Mouse (Mus musculus) intestine, embryonic 14.5 days (tissue): ENCODE results near the gene Sds. TPM values are rescaled to one million over a fixed set of nuclear protein-coding genes. Genes with fewer than 3 reads are reported as not detected.
A peak's percentile ranks its signal among the peaks of the same experiment; 100 is the strongest.
"Not testable (repeated sequence)": the region's sequence is repeated elsewhere in the genome, so short reads cannot be mapped to it uniquely, and the experiment has no call there.

Experiments used
- ATAC-seq: fragments of 200-750 bp; cut with Nextera tagmentation; replicated peaks from 2 replicates; pipeline ENCODE4 v1.8.0; 2017; ENCODE audit warnings: low read depth, moderate number of reproducible peaks, moderate TSS enrichment, moderate library complexity; ENCODE audit not compliant: low FRiP score, low TSS enrichment
- DNase-seq: peaks from one replicate; pipeline ENCODE4 v3.0.0-alpha.2; 2018; ENCODE audit warnings: low spot score
- H3K27ac ChIP-seq: fragments of 300-500 bp; sonication (generic); 2 replicates; pipeline ENCODE4 v1.5.1; 2014; ENCODE audit warnings: low read depth, mild to moderate bottlenecking, control low read depth
- H3K27me3 ChIP-seq: fragments of 300-500 bp; sonication (generic); replicated peaks from 2 replicates; pipeline ENCODE4 v1.6.1; 2014; ENCODE audit warnings: low read length, control low read depth; ENCODE audit not compliant: control insufficient read depth, insufficient read depth
- H3K36me3 ChIP-seq: fragments of 300-500 bp; sonication (generic); 2 replicates; pipeline ENCODE4 v1.6.1; 2014; ENCODE audit warnings: low read length, control low read depth; ENCODE audit not compliant: control insufficient read depth, insufficient read depth
- H3K4me1 ChIP-seq: fragments of 300-500 bp; sonication (generic); replicated peaks from 2 replicates; pipeline ENCODE4 v1.6.1; 2014; ENCODE audit warnings: low read length, control low read depth, mixed read lengths; ENCODE audit not compliant: control insufficient read depth, insufficient read depth
- H3K4me2 ChIP-seq: fragments of 300-500 bp; sonication (generic); 2 replicates; pipeline ENCODE4 v1.6.1; 2014; ENCODE audit warnings: low read length
- H3K4me3 ChIP-seq: fragments of 300-500 bp; sonication (generic); 2 replicates; pipeline ENCODE4 v1.5.1; 2014; ENCODE audit warnings: low read depth, low read length, control low read depth, mixed read lengths
- H3K9ac ChIP-seq: fragments of 300-500 bp; sonication (generic); 2 replicates; pipeline ENCODE4 v1.6.1; 2014; ENCODE audit warnings: mild to moderate bottlenecking, low read length
- H3K9me3 ChIP-seq: fragments of 300-500 bp; sonication (generic); 2 replicates; pipeline ENCODE4 v1.6.1; 2016; ENCODE audit warnings: low read length, control low read depth; ENCODE audit not compliant: control insufficient read depth
- WGBS: fragments of 180-500 bp; shearing (Covaris S2); extraction: QIAGEN DNeasy Blood & Tissue Kit; methylation state at CpG from one replicate; pipeline ENCODE4 v1.1.7; 2014; 5-methylcytosine and 5-hydroxymethylcytosine counted together
- polyA plus RNA-seq: library from polyadenylated mRNA; unstranded; fragments of >200 nt; fragmentation: Nextera tagmentation; extraction: Ambion mirVana; gene quantifications from 2 replicates; pipeline ENCODE4 v1.2.1, GENCODE M21; 2014

Sds gene
- polyA plus RNA-seq, 1 experiment from 2014 or later, result not detected

- H3K9me3 ChIP-seq, DNase-seq, H3K9ac ChIP-seq, H3K4me3 ChIP-seq, H3K4me1 ChIP-seq, H3K27ac ChIP-seq, ATAC-seq, H3K4me2 ChIP-seq, H3K36me3 ChIP-seq, H3K27me3 ChIP-seq: not testable (repeated sequence)
- 87% methylated on average over 9 of the region's 9 CpGs for WGBS
Measured at GRCm38 (mm10) chr5:120500609-120501008, 24.3 kb downstream of the Sds start.

DNA sequence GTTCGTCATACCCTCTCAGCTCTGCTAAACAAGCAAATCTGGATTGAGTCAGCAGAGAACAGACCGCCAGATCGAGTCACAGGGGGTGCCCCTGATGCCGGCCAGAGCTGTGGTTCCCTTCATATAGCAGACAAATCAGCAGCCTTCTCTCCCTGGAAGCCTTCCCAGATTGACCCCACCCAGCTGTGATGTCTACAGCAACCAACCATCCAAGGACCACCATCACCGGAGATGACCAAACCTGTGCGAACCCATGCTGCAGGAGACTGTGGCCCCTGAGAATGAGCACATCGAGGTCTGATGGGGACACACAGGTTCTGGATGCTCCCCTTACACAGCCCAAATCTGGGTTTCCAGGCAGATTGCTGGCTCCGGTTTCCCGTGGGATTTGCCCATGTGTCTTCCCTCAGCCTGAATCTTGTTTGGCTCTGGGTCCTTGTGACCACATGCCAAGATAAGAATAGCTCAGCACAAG is 25.9 kb downstream of the Sds start:
- DNase-seq, result no peak
- Histone ChIP-seq H3K9me3 (no peaks in the 10 kb centered on the region), H3K4me3 (peak overlapping the region; percentile 90), H3K4me1 (peaks cover 9% of the 10 kb centered on the region; the same call in 1 of the 2 replicates), H3K36me3 (0 out of 2 replicates have a peak, but pooled peaks cover 3% of the 10 kb centered on the region), H3K9ac (peak overlapping the region; percentile 81), H3K27ac (no peak overlapping the region), H3K4me2 (peak overlapping the region; percentile 93), H3K27me3 (no peaks in the 10 kb centered on the region)
- ATAC-seq, result no peak
- 66% methylated on average over 9 of the region's 9 CpGs for WGBS

- Histone ChIP-seq H3K27me3 (no peaks in the 10 kb centered on the region), H3K4me1 (peaks cover 9% of the 10 kb centered on the region; the same call in 1 of the 2 replicates), H3K36me3 (0 out of 2 replicates have a peak, but pooled peaks cover 3% of the 10 kb centered on the region), H3K4me2 (peak overlapping the region; percentile 93), H3K9me3 (no peaks in the 10 kb centered on the region), H3K27ac (no peak overlapping the region), H3K4me3 (peak overlapping the region; percentile 90), H3K9ac (peak overlapping the region; percentile 81)
- ATAC-seq (no peak), DNase-seq (no peak)
- 11% methylated on average over 12 of the region's 12 CpGs for WGBS
Measured at GRCm38 (mm10) chr5:120502675-120503143, 26.4 kb downstream of the Sds start.

DNA sequence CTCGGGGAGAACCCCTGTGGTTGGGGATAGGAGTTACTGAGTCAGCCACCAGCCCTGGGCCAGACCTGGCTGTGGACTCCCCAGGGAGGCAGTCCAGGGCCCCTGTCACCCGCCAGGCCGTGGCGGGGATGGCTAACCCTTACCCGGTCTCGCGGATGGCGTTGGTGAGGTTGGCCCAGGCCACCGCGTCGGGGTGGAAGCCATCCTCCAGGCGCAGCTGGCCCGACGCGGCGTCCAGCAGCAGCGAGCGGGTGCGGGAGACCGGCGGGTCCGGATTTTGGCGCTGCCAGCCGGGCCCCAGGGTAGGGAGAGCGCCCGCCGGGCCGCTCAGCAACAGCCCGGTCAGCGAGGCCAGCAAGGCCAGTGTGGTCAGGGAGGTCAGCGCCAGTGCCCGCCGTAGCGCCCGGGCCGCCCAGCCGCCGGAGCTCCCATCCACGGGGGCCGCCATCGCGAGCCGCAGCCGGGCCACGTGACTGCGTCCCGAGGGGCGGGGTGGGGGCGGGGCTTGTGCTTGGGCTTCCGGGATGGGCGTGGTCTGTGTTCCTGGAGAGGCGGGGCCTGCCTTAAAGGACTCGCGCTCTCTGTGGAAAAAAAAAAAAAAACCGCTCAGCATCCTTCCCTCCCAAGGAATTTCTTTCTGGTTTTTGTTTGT is 26.9 kb downstream of the Sds start, which contains the start of gene Plbd2:
Gene Plbd2 (minus strand): TSS at position 482 of the 652 bp plus-strand sequence.
- Histone ChIP-seq H3K27ac (no peak within 1 kb of the TSS), H3K4me2 (peak within 1 kb of the TSS; percentile 93), H3K9me3 (no peaks in the 10 kb centered on the region), H3K4me3 (peak within 1 kb of the TSS; percentile 90), H3K27me3 (no peaks in the 10 kb centered on the region), H3K9ac (peak within 1 kb of the TSS; percentile 81), H3K4me1 (peaks cover 9% of the 10 kb centered on the region; the same call in 1 of the 2 replicates), H3K36me3 (0 out of 2 replicates have a peak, but pooled peaks cover under 1% of the 10 kb centered on the region)
- peak; percentile 99 for DNase-seq
- ATAC-seq, result peak; percentile 59
- under 1% methylated on average over 55 of the region's 55 CpGs for WGBS

GRCm38 (mm10) chr5:120505368-120505767 is 29.0 kb downstream of the Sds start:
- DNase-seq (peak; percentile 84), ATAC-seq (no peak)
- H3K27me3 ChIP-seq, result no peaks in the 10 kb centered on the region
- no peaks in the 10 kb centered on the region for H3K9me3 ChIP-seq
- peaks cover 9% of the 10 kb centered on the region; the same call in 1 of the 2 replicates for H3K4me1 ChIP-seq
- no peak overlapping the region for H3K4me2 ChIP-seq
- WGBS, result 22% methylated on average over 16 of the region's 16 CpGs
- H3K36me3 ChIP-seq, result no peaks in the 10 kb centered on the region
- no peak overlapping the region for H3K9ac ChIP-seq
- H3K27ac ChIP-seq, result no peak overlapping the region
- no peak overlapping the region for H3K4me3 ChIP-seq

- DNase-seq, result no peak
- Histone ChIP-seq H3K36me3 (no peaks in the 10 kb centered on the region), H3K4me2 (no peak overlapping the region), H3K4me3 (no peak overlapping the region), H3K27me3 (no peaks in the 10 kb centered on the region), H3K27ac (no peak overlapping the region), H3K9ac (no peak overlapping the region), H3K9me3 (no peaks in the 10 kb centered on the region), H3K4me1 (peaks cover 9% of the 10 kb centered on the region; the same call in 1 of the 2 replicates)
- ATAC-seq, result no peak
- WGBS, result 63% methylated on average over 9 of the region's 9 CpGs
Measured at GRCm38 (mm10) chr5:120505781-120506180, 29.5 kb downstream of the Sds start.

- no peak overlapping the region for H3K9ac ChIP-seq
- no peaks in the 10 kb centered on the region for H3K9me3 ChIP-seq
- H3K27me3 ChIP-seq, result no peaks in the 10 kb centered on the region
- WGBS, result 48% methylated on average over 9 of the region's 9 CpGs
- DNase-seq, result no peak
- peaks cover 11% of the 10 kb centered on the region for H3K4me1 ChIP-seq
- H3K36me3 ChIP-seq, result no peaks in the 10 kb centered on the region
- H3K4me2 ChIP-seq, result no peak overlapping the region
- ATAC-seq, result no peak
- no peak overlapping the region for H3K4me3 ChIP-seq
- H3K27ac ChIP-seq, result no peak overlapping the region
Measured at GRCm38 (mm10) chr5:120506490-120506889, 30.2 kb downstream of the Sds start.

GRCm38 (mm10) chr5:120507311-120507710 is 31.0 kb downstream of the Sds start:
- ATAC-seq (no peak), DNase-seq (no peak)
- no peak overlapping the region for H3K4me2 ChIP-seq

More at GRCm38 (mm10) chr5:120507311-120507710, 31.0 kb downstream of the Sds start:
- 69% methylated on average over 4 of the region's 4 CpGs for WGBS
- H3K9ac ChIP-seq, result no peak overlapping the region
- no peaks in the 10 kb centered on the region for H3K27me3 ChIP-seq
- H3K36me3 ChIP-seq, result no peaks in the 10 kb centered on the region
- no peak overlapping the region for H3K27ac ChIP-seq
- peaks cover 13% of the 10 kb centered on the region for H3K4me1 ChIP-seq
- H3K4me3 ChIP-seq, result no peak overlapping the region
- no peaks in the 10 kb centered on the region for H3K9me3 ChIP-seq
